Mouse (Mus musculus): ENCODE measurements at regions not wholly inside any gene's neighbourhood (a gene's known extent, or its start where the extent isn't known, plus 50 kb on each side); places are given as distances from the start of the nearest gene placed in this dataset.
"Not testable (repeated sequence)": the region's sequence is repeated elsewhere in the genome, so short reads cannot be mapped to it uniquely, and the experiment has no call there.

- no peak for DNase-seq
Measured at GRCm38 (mm10) chr14:13055198-13055597, 229.4 kb upstream of the Synpr start.

GRCm38 (mm10) chr14:13042536-13042935, 219.7 kb upstream of the Cadps start:
- DNase-seq, result not testable (repeated sequence)

- no peak for DNase-seq
Measured at GRCm38 (mm10) chr14:13041741-13042140, 218.9 kb upstream of the Cadps start.

DNA sequence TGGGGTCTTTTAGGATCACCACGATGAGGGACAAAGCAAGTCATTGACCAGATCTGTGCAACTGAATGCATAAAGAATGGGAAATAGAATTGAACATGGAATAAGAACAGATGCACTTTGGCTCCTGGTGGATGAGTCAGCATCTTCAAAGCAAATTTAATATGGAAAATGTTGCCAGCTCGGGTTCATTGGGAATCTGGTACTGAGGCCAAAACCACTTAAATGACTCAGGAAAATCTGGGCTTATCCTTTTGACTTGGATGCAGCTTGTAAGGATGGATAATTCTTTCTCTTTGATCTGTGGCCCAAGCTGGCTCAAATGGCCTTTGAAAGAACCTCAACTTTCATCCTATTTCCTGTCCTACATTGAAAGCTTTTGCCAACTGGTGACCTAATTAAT, 217.3 kb upstream of the Cadps start:
- no peak for DNase-seq

- no peak for DNase-seq
Measured at GRCm38 (mm10) chr14:13037426-13037825, 214.5 kb upstream of the Cadps start.

- DNase-seq, result no peak
Measured at GRCm38 (mm10) chr14:13029794-13030193, 206.9 kb upstream of the Cadps start.

DNA sequence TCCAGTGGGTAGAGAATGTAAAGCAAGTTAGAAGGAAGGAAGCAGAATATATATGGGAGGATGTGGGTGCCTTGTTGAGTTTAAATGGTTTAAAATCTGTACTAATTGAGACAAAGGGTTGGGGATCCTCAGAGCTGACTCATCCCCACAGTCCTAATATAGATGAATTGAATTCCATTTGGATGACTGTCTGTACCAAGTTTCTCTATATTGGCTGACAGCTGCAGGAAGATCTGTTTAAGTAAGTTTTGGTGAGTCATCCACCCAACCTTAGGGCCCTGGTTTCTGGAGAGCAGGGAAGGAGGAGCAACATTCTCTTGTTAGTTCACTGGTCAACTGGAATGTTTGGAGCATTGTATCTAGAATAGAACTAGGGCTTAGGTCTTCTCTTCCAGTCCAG, 199.9 kb upstream of the Cadps start:
- DNase-seq, result no peak

- DNase-seq, result no peak
Measured at GRCm38 (mm10) chr14:13011099-13011498, 188.2 kb upstream of the Cadps start.

GRCm38 (mm10) chr14:13000997-13001699, 178.3 kb upstream of the Cadps start:
- peak; percentile 72 for DNase-seq

DNA sequence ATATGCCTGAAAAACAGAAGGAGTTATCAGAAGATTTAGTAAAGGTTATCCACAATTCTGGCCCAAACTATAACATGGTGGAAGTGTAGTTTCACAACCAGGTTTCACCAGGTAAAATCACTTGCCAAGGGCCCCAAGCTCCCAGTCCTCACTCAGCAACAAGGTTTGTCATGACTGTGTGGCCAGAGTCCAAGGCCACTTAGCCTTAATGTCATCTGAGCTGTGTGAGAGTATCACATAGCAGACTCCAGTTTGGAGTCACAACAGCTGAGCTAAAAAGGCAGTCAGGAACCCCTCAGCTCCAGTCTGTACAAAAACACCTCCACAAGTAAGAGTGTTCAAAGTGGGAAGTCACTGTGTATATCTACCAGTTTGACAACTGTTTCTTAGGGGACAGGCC, 156.5 kb upstream of the Cadps start:
- peak; percentile 6 for DNase-seq

DNA sequence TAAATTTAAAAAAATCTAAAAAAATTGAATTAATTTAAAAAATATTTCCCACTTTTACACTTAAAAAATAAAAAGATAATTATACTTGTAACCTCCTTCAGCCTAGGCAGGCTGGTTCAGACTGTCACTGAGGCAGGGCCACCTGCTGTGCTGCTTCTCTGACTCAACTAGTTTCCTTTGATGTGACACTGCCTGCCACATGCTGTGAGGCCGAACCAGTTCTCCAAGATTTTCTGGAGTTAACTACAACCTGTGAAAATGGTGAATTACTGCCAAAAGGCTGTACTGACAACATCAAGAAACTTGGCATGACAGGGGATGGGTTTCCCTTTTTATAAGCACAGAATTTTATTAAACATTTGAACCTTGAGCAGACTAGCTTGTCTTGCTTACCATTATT, 143.6 kb upstream of the Cadps start:
- DNase-seq, result no peak

DNA sequence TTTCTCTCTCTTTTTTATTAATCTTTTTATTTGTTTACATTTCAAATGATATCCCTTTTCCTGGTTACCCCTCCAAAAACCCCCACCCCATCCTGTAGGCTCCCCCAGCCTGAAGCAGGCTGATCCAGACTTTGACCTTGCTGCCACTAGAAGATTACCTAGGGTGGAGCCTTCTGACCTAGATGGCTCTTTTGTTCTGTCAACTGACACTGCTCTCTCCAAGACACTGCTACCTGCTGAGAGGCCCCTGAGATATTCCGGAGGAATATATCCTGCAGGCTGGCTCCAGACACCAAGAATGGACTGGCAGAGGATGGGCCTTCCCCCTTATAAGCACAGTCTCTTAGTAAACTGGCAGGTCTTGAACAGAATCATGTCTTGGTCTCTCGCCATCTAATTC, 135.0 kb upstream of the Cadps start:
- not testable (repeated sequence) for DNase-seq

DNA sequence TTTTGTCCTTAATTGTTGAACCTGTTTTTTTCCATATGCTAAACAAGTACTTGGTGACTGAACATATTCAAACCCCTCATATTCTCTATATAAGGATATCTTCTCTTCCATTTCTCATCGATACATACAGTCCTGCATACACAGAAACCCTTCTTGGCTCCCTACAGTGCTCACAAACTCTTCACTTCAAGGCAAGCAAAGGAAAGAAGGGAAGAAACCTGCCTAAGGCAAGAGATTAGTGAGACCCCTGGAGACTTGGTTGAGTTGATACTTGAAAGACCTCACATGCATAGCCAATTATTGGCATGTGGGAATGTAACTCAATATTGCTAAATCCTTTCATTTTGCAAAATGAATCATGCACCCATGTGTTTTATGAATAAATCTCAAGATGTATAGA, 128.0 kb upstream of the Cadps start:
- no peak for DNase-seq

DNA sequence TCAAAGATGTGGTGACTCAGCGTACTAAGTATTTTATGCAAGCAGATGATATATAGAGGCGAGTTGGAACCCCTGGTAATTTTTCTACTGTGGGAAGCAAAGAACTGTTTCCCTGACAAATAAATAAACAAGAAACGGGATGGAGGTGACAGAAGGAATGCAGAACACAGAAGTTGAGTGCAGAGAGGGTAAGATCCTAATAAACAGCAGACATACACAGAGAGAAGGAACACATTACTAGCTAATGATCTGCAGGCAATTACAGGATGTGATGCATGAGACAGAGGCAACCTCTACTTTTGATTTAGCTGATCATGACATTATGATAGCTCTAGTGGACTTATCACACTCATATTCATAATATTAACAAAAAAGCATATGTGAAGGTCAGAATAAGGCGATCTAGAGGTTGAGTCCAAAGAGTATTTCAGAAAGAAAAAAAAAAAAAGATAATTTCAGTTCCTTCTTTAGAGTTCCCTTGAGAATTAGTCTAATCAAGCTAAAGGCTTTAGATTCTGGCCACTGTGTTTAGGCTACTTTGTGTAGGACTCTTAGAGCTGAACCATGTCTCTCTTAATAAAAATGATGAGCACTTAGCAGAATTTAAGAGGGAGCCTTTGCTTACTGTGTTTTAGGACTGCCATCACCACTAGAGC, 115.9 kb upstream of the Cadps start:
- no peak for DNase-seq

- DNase-seq, result no peak
Measured at GRCm38 (mm10) chr14:12936343-12936742, 113.5 kb upstream of the Cadps start.

GRCm38 (mm10) chr14:12931668-12932384, 108.9 kb upstream of the Cadps start:
- no peak for DNase-seq

- DNase-seq, result no peak
Measured at GRCm38 (mm10) chr14:12923617-12924016, 100.7 kb upstream of the Cadps start.

DNA sequence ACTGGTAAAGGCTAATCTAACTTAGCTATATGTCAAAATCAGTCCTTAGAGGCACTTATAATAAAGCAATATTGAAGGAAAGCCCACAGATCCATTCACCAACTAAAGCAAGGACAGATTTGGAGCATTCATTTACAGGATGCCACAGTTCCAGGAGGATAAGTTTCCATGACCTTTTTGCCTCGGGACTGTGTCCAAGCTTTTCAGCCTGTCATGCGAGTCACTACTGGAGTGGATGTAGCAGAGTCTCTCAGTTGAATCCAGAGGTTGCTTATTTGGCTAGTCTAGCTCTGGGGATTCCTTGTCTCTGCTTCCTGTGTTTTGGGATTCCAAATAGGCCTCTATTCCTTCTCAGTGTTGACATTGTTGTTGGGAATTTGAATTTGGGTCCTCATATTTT, 92.6 kb upstream of the Cadps start:
- DNase-seq, result peak; percentile 30

GRCm38 (mm10) chr14:12913956-12914355, 91.1 kb upstream of the Cadps start:
- no peak for DNase-seq

GRCm38 (mm10) chr14:12913421-12913820, 90.5 kb upstream of the Cadps start:
- peak; percentile 37 for DNase-seq

GRCm38 (mm10) chr14:12877337-12877662, 54.4 kb upstream of the Cadps start:
- no peak for DNase-seq

GRCm38 (mm10) chr14:12876417-12877336, 53.8 kb upstream of the Cadps start:
- no peak for DNase-seq
